Mouse (Mus musculus) lung, embryonic 16.5 days (tissue): ENCODE measurements at regions not wholly inside any gene's neighbourhood (a gene's known extent, or its start where the extent isn't known, plus 50 kb on each side); places are given as distances from the start of the nearest gene placed in this dataset.

Experiments
- ATAC-seq: fragments of 200-750 bp; cut with Nextera tagmentation; 2 replicates; pipeline ENCODE4 v1.8.0; 2017; ENCODE audit warnings: low read depth, mild to moderate bottlenecking, moderate library complexity
- H3K27ac ChIP-seq: fragments of 300-500 bp; sonication (generic); 2 replicates; pipeline ENCODE4 v1.5.1; 2014; ENCODE audit warnings: mild to moderate bottlenecking, control low read depth, low read length
- H3K27me3 ChIP-seq: fragments of 300-500 bp; sonication (generic); 2 replicates; pipeline ENCODE4 v1.6.1; 2014; ENCODE audit warnings: low read depth, low read length, mixed read lengths; ENCODE audit not compliant: control insufficient read depth, insufficient read depth
- H3K36me3 ChIP-seq: fragments of 300-500 bp; sonication (generic); 2 replicates; pipeline ENCODE4 v1.6.1; 2014; ENCODE audit warnings: low read length; ENCODE audit not compliant: control insufficient read depth, insufficient read depth
- H3K4me1 ChIP-seq: fragments of 300-500 bp; sonication (generic); replicated peaks from 2 replicates; pipeline ENCODE4 v1.6.1; 2014; ENCODE audit warnings: low read length, mixed read lengths; ENCODE audit not compliant: control insufficient read depth, insufficient read depth
- H3K4me2 ChIP-seq: fragments of 300-500 bp; sonication (generic); 2 replicates; pipeline ENCODE4 v1.6.1; 2014; ENCODE audit warnings: low read depth, low read length, control low read depth
- H3K4me3 ChIP-seq: fragments of 300-500 bp; sonication (generic); 2 replicates; pipeline ENCODE4 v1.5.1; 2014; ENCODE audit warnings: mild to moderate bottlenecking, low read length, control low read depth
- H3K9ac ChIP-seq: fragments of 300-500 bp; sonication (generic); 2 replicates; pipeline ENCODE4 v1.6.1; 2014; ENCODE audit warnings: low read length, control low read depth
- H3K9me3 ChIP-seq: fragments of 300-500 bp; sonication (generic); 2 replicates; pipeline ENCODE4 v1.6.1; 2016; ENCODE audit warnings: low read length; ENCODE audit not compliant: control insufficient read depth
- WGBS: fragments of 180-500 bp; shearing (Covaris S2); extraction: QIAGEN DNeasy Blood & Tissue Kit; methylation state at CpG from one replicate; pipeline ENCODE4 v1.1.7; 2014; 5-methylcytosine and 5-hydroxymethylcytosine counted together

DNA sequence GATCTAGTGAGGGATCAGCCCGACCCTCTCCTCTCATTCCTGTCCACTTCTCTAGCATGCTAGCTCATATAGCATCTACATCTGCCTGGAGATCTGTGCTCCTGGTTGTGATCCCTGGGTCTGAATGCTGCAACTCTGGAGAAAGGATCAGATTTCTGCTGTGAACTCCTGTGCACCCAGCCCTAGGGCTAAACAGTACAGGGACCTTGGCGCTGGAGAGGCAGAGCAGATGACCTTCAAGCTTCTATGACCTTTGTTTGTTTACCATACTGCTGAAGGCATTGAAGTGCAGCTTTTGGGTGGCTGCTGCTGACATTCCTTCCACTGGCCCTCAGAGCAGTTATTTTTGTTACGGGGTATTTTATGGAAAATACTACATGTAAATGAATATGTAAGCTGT is 337.4 kb downstream of the Lmx1a start:
- WGBS: 57% methylated on average over 3 of the region's 3 CpGs
- H3K9ac ChIP-seq: no peak overlapping the region
- no peak for ATAC-seq
- H3K27ac ChIP-seq: no peak overlapping the region
- no peaks in the 10 kb centered on the region for H3K36me3 ChIP-seq
- no peak overlapping the region for H3K4me3 ChIP-seq
- no peaks in the 10 kb centered on the region for H3K9me3 ChIP-seq
- H3K27me3 ChIP-seq: no peaks in the 10 kb centered on the region
- no peaks in the 10 kb centered on the region for H3K4me1 ChIP-seq
- no peak overlapping the region for H3K4me2 ChIP-seq

GRCm38 (mm10) chr1:168044765-168045164 is 355.7 kb downstream of the Lmx1a start:
- Histone ChIP-seq H3K4me2 (no peak overlapping the region), H3K9ac (no peak overlapping the region), H3K27ac (no peak overlapping the region), H3K27me3 (no peaks in the 10 kb centered on the region), H3K36me3 (no peaks in the 10 kb centered on the region), H3K9me3 (no peaks in the 10 kb centered on the region), H3K4me1 (no peaks in the 10 kb centered on the region), H3K4me3 (no peak overlapping the region)
- no peak for ATAC-seq
- WGBS: 58% methylated on average over 10 of the region's 10 CpGs

DNA sequence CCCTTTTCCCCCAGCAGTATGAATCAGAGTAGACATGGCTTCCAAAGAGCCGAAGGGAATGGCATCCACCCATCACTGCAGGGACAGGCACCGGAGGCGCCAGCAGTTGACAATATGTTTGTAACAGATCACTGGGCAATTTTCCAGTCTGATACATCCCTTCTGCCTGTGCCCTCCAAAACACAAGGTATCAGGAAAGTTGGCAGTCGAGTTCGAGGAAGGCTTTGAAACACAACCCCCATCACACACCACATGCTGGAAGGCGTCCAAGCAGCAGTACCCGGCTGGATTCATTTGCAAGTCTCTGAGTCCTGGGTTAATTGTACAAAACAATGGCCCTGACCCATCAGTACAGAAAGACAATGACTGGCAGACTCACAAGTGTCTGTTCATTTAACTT is 357.3 kb downstream of the Lmx1a start:
- ATAC-seq: no peak
- H3K4me1 ChIP-seq: no peaks in the 10 kb centered on the region
- no peaks in the 10 kb centered on the region for H3K36me3 ChIP-seq
- 56% methylated on average over 7 of the region's 7 CpGs for WGBS
- no peak overlapping the region for H3K4me2 ChIP-seq
- H3K9me3 ChIP-seq: no peaks in the 10 kb centered on the region
- H3K27me3 ChIP-seq: no peaks in the 10 kb centered on the region
- H3K27ac ChIP-seq: no peak overlapping the region
- H3K9ac ChIP-seq: no peak overlapping the region
- no peak overlapping the region for H3K4me3 ChIP-seq

DNA sequence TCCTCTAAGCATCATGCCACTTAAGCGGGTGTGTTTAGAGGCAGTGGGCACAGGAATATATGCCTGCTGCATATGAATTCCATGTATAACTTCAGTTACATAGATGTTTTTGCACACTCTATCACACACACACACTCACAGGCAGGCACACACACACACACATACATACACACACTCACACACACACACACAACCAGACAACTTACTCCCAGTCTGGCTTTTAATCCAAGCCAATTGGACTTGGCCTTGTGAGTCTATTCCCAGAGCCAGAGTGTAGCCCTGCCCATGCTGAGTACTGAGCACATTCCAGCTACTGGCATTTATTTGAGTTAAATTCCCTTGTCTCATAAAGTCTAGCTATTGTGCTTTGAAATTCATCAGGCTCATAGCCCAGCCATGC is 357.7 kb downstream of the Lmx1a start:
- H3K36me3 ChIP-seq: no peaks in the 10 kb centered on the region
- H3K27ac ChIP-seq: no peak overlapping the region
- ATAC-seq: no peak
- WGBS: 95% methylated on average over 1 of the region's 1 CpGs
- no peaks in the 10 kb centered on the region for H3K27me3 ChIP-seq
- no peak overlapping the region for H3K9ac ChIP-seq
- H3K9me3 ChIP-seq: no peaks in the 10 kb centered on the region
- no peak overlapping the region for H3K4me3 ChIP-seq
- no peaks in the 10 kb centered on the region for H3K4me1 ChIP-seq
- no peak overlapping the region for H3K4me2 ChIP-seq

GRCm38 (mm10) chr1:168049965-168050364 is 360.9 kb downstream of the Lmx1a start:
- no peak overlapping the region for H3K27ac ChIP-seq
- no peak overlapping the region for H3K9ac ChIP-seq
- no peaks in the 10 kb centered on the region for H3K4me1 ChIP-seq
- no peaks in the 10 kb centered on the region for H3K36me3 ChIP-seq
- no peaks in the 10 kb centered on the region for H3K9me3 ChIP-seq
- 88% methylated on average over 3 of the region's 3 CpGs for WGBS
- no peaks in the 10 kb centered on the region for H3K27me3 ChIP-seq
- no peak for ATAC-seq
- no peak overlapping the region for H3K4me3 ChIP-seq
- no peak overlapping the region for H3K4me2 ChIP-seq

DNA sequence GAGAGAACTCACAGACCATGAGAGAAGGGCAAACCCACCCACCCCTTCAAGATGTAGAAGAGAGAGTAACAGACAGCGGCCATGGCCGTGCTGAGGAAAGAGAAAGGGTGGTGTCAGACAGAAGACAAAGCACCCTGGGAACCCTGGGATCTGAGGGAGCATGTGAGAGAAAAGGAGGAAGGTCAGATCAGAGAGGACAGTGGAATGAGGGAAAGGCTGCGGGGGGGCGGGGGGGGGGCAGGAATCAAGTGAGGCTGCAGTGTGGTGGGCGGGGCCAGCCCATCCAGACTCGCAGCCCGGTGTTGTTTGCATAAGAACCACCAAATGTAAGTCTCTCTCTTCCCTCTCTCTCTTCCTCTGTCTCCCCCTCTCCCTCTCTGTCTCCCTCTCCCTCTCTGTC is 367.4 kb downstream of the Lmx1a start:
- Histone ChIP-seq H3K36me3 (no peaks in the 10 kb centered on the region), H3K4me2 (peak overlapping the region; percentile 20; the same call in 1 of the 2 replicates), H3K27me3 (no peaks in the 10 kb centered on the region), H3K9me3 (no peaks in the 10 kb centered on the region), H3K4me3 (no peak overlapping the region), H3K9ac (no peak overlapping the region), H3K27ac (no peak overlapping the region), H3K4me1 (no peaks in the 10 kb centered on the region)
- WGBS: 5% methylated on average over 7 of the region's 7 CpGs
- ATAC-seq: 0 out of 2 replicates have a peak, but pooled peaks have one; percentile 20

DNA sequence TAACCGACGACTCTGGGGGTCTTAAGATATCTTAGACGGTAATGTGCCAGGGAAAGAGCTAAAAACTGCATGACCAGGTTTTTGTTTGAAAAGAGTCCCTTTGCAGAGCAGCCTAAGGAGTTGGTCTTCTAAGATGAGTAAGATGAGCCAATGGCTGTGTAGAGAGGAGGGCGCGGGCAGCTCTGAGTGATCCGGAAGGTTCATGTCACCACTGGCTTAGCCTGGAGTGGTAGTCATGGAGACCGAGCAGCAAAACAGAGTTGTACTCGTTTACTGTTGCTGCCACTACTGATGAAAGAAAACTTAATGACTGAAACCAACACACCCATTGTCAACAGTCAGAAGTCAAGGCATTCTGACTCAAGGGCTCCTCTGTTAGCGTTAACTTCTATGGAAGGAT is 368.4 kb downstream of the Lmx1a start:
- H3K36me3 ChIP-seq: no peaks in the 10 kb centered on the region
- no peak overlapping the region for H3K27ac ChIP-seq
- ATAC-seq: no peak
- H3K9me3 ChIP-seq: no peaks in the 10 kb centered on the region
- 61% methylated on average over 9 of the region's 9 CpGs for WGBS
- no peak overlapping the region for H3K9ac ChIP-seq
- no peaks in the 10 kb centered on the region for H3K4me1 ChIP-seq
- H3K4me2 ChIP-seq: no peak overlapping the region
- H3K27me3 ChIP-seq: no peaks in the 10 kb centered on the region
- H3K4me3 ChIP-seq: no peak overlapping the region

- no peak overlapping the region for H3K4me2 ChIP-seq
- H3K27ac ChIP-seq: no peak overlapping the region
- H3K4me3 ChIP-seq: no peak overlapping the region
- H3K9me3 ChIP-seq: no peaks in the 10 kb centered on the region
- H3K9ac ChIP-seq: no peak overlapping the region
- WGBS: 91% methylated on average over 4 of the region's 4 CpGs
- no peaks in the 10 kb centered on the region for H3K36me3 ChIP-seq
- ATAC-seq: no peak
- H3K27me3 ChIP-seq: no peaks in the 10 kb centered on the region
- no peaks in the 10 kb centered on the region for H3K4me1 ChIP-seq
Measured at GRCm38 (mm10) chr1:168058769-168059168, 369.7 kb downstream of the Lmx1a start.

- ATAC-seq: no peak
- no peaks in the 10 kb centered on the region for H3K36me3 ChIP-seq
- no peak overlapping the region for H3K9ac ChIP-seq
- no peaks in the 10 kb centered on the region for H3K9me3 ChIP-seq
- WGBS: 67% methylated on average over 7 of the region's 7 CpGs
- H3K4me1 ChIP-seq: peaks cover 7% of the 10 kb centered on the region
- H3K4me3 ChIP-seq: no peak overlapping the region
- H3K4me2 ChIP-seq: no peak overlapping the region
- no peaks in the 10 kb centered on the region for H3K27me3 ChIP-seq
- H3K27ac ChIP-seq: no peak overlapping the region
Measured at GRCm38 (mm10) chr1:168064065-168064664, 367.9 kb downstream of the Pbx1 start.

DNA sequence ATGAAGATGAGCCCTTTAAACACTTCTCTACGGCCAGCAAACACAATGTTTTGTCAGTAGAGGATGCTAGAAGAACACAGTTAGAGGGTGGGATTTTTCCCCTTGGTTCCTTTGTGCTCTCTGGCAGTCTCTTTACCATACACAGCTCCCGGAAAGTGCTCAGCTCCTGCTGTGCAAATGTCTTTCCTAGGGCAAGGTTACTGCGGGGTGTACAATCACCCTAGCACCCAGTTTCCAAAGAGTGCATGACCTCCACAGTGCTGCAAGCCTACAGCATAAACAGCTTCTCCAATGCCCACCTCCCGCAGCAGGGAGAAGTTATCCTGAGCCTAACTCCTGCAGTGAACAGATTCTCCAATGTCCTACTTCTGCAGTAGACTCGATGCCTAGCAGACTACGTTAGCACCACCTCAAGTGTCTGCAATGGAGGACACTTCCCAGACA is 366.4 kb downstream of the Pbx1 start:
- Histone ChIP-seq H3K27ac (no peak overlapping the region), H3K4me2 (no peak overlapping the region), H3K36me3 (no peaks in the 10 kb centered on the region), H3K27me3 (no peaks in the 10 kb centered on the region), H3K9ac (no peak overlapping the region), H3K4me1 (peaks cover 11% of the 10 kb centered on the region), H3K9me3 (no peaks in the 10 kb centered on the region), H3K4me3 (no peak overlapping the region)
- ATAC-seq: no peak
- 60% methylated on average over 6 of the region's 6 CpGs for WGBS
